Mouse (Mus musculus) lung, embryonic 15.5 days (tissue): ENCODE measurements at regions not wholly inside any gene's neighbourhood (a gene's known extent, or its start where the extent isn't known, plus 50 kb on each side); places are given as distances from the start of the nearest gene placed in this dataset.
A peak's percentile ranks its signal among the peaks of the same experiment; 100 is the strongest.

ENCODE experiments used
- ATAC-seq: fragments of 200-750 bp; cut with Nextera tagmentation; 2 replicates; pipeline ENCODE4 v1.8.0; 2017; ENCODE audit warnings: moderate number of reproducible peaks, borderline replicate concordance; ENCODE audit not compliant: low FRiP score, low TSS enrichment; ENCODE audit errors: extremely low read depth
- H3K27ac ChIP-seq: fragments of 300-500 bp; sonication (generic); 2 replicates; pipeline ENCODE4 v1.5.1; 2015; ENCODE audit warnings: moderate library complexity, mild to moderate bottlenecking, inconsistent platforms
- H3K27me3 ChIP-seq: fragments of 300-500 bp; sonication (generic); 2 replicates; pipeline ENCODE4 v1.6.1; 2015; ENCODE audit warnings: inconsistent platforms
- H3K36me3 ChIP-seq: fragments of 300-500 bp; sonication (generic); 2 replicates; pipeline ENCODE4 v1.6.1; 2015; ENCODE audit warnings: inconsistent platforms
- H3K4me1 ChIP-seq: fragments of 300-500 bp; sonication (generic); 2 replicates; pipeline ENCODE4 v1.6.1; 2015; ENCODE audit warnings: inconsistent platforms
- H3K4me2 ChIP-seq: fragments of 300-500 bp; sonication (generic); 2 replicates; pipeline ENCODE4 v1.6.1; 2015; ENCODE audit warnings: inconsistent platforms, mild to moderate bottlenecking, moderate library complexity
- H3K4me3 ChIP-seq: fragments of 300-500 bp; sonication (generic); 2 replicates; pipeline ENCODE4 v1.5.1; 2015; ENCODE audit warnings: mild to moderate bottlenecking, inconsistent platforms
- H3K9ac ChIP-seq: fragments of 300-500 bp; sonication (generic); 2 replicates; pipeline ENCODE4 v1.6.1; 2015; ENCODE audit warnings: inconsistent platforms
- H3K9me3 ChIP-seq: fragments of 300-500 bp; sonication (generic); 2 replicates; pipeline ENCODE4 v1.6.1; 2016; ENCODE audit warnings: inconsistent platforms
- WGBS: fragments of 180-500 bp; shearing (Covaris S2); methylation state at CpG from one replicate; pipeline ENCODE4 v1.1.7; 2015; 5-methylcytosine and 5-hydroxymethylcytosine counted together

GRCm38 (mm10) chr10:72393279-72394041 is 261.2 kb upstream of the Zwint start:
- 79% methylated on average over 12 of the region's 12 CpGs for WGBS

GRCm38 (mm10) chr10:72394367-72394766 is 260.3 kb upstream of the Zwint start:
- H3K27ac ChIP-seq = no peak overlapping the region
- H3K9ac ChIP-seq = no peak overlapping the region
- 93% methylated on average over 1 of the region's 1 CpGs for WGBS
- H3K36me3 ChIP-seq = no peaks in the 10 kb centered on the region
- no peak overlapping the region for H3K4me2 ChIP-seq
- no peak for ATAC-seq
- H3K4me1 ChIP-seq = no peaks in the 10 kb centered on the region
- H3K4me3 ChIP-seq = no peak overlapping the region
- no peaks in the 10 kb centered on the region for H3K9me3 ChIP-seq
- H3K27me3 ChIP-seq = no peaks in the 10 kb centered on the region

More at GRCm38 (mm10) chr10:72393279-72394041, 261.2 kb upstream of the Zwint start:
- no peak overlapping the region for H3K27ac ChIP-seq
- H3K4me1 ChIP-seq = no peaks in the 10 kb centered on the region
- H3K4me2 ChIP-seq = no peak overlapping the region
- no peak for ATAC-seq
- H3K36me3 ChIP-seq = no peaks in the 10 kb centered on the region
- no peaks in the 10 kb centered on the region for H3K9me3 ChIP-seq
- H3K9ac ChIP-seq = no peak overlapping the region
- H3K4me3 ChIP-seq = no peak overlapping the region
- H3K27me3 ChIP-seq = no peaks in the 10 kb centered on the region

- ATAC-seq = no peak
- no peak overlapping the region for H3K4me2 ChIP-seq
- H3K4me3 ChIP-seq = no peak overlapping the region
- H3K4me1 ChIP-seq = no peaks in the 10 kb centered on the region
- H3K9ac ChIP-seq = no peak overlapping the region
- no peaks in the 10 kb centered on the region for H3K36me3 ChIP-seq
- H3K27ac ChIP-seq = no peak overlapping the region
- H3K9me3 ChIP-seq = no peaks in the 10 kb centered on the region
- H3K27me3 ChIP-seq = no peaks in the 10 kb centered on the region
- WGBS = 55% methylated on average over 4 of the region's 4 CpGs
Measured at GRCm38 (mm10) chr10:72403290-72403689, 251.4 kb upstream of the Zwint start.

- Histone ChIP-seq H3K9me3 (no peaks in the 10 kb centered on the region), H3K4me1 (no peaks in the 10 kb centered on the region), H3K9ac (no peak overlapping the region), H3K27me3 (no peaks in the 10 kb centered on the region), H3K36me3 (no peaks in the 10 kb centered on the region), H3K4me2 (no peak overlapping the region), H3K4me3 (no peak overlapping the region), H3K27ac (no peak overlapping the region)
- 29% methylated on average over 3 of the region's 3 CpGs for WGBS
- no peak for ATAC-seq
Measured at GRCm38 (mm10) chr10:72410305-72410704, 244.3 kb upstream of the Zwint start.

- no peaks in the 10 kb centered on the region for H3K9me3 ChIP-seq
- H3K4me1 ChIP-seq = no peaks in the 10 kb centered on the region
- no peak for ATAC-seq
- no peaks in the 10 kb centered on the region for H3K36me3 ChIP-seq
- H3K27ac ChIP-seq = no peak overlapping the region
- H3K9ac ChIP-seq = no peak overlapping the region
- H3K27me3 ChIP-seq = no peaks in the 10 kb centered on the region
- 73% methylated on average over 6 of the region's 6 CpGs for WGBS
- H3K4me3 ChIP-seq = no peak overlapping the region
- no peak overlapping the region for H3K4me2 ChIP-seq
Measured at GRCm38 (mm10) chr10:72411670-72412069, 243.0 kb upstream of the Zwint start.

GRCm38 (mm10) chr10:72454629-72455028 is 200.0 kb upstream of the Zwint start:
- Histone ChIP-seq H3K9me3 (no peaks in the 10 kb centered on the region), H3K9ac (no peak overlapping the region), H3K4me3 (no peak overlapping the region), H3K36me3 (no peaks in the 10 kb centered on the region), H3K27me3 (no peaks in the 10 kb centered on the region), H3K27ac (no peak overlapping the region), H3K4me2 (no peak overlapping the region), H3K4me1 (no peaks in the 10 kb centered on the region)
- ATAC-seq = no peak
- WGBS = 85% methylated on average over 4 of the region's 4 CpGs

GRCm38 (mm10) chr10:72484315-72484714 is 170.3 kb upstream of the Zwint start:
- WGBS = 46% methylated on average over 3 of the region's 3 CpGs

GRCm38 (mm10) chr10:72532431-72532830 is 122.2 kb upstream of the Zwint start:
- Histone ChIP-seq H3K4me2 (no peak overlapping the region), H3K9ac (no peak overlapping the region), H3K4me3 (no peak overlapping the region), H3K27me3 (no peaks in the 10 kb centered on the region), H3K27ac (peak overlapping the region; percentile 6; the same call in 1 of the 2 replicates), H3K4me1 (no peaks in the 10 kb centered on the region), H3K36me3 (no peaks in the 10 kb centered on the region), H3K9me3 (no peaks in the 10 kb centered on the region)
- peak; percentile 11; the same call in 1 of the 2 replicates for ATAC-seq
- 24% methylated on average over 3 of the region's 3 CpGs for WGBS

More at GRCm38 (mm10) chr10:72484315-72484714, 170.3 kb upstream of the Zwint start:
- no peak overlapping the region for H3K9ac ChIP-seq
- H3K9me3 ChIP-seq = no peaks in the 10 kb centered on the region
- no peaks in the 10 kb centered on the region for H3K36me3 ChIP-seq
- H3K27me3 ChIP-seq = no peaks in the 10 kb centered on the region
- no peak overlapping the region for H3K4me3 ChIP-seq
- H3K27ac ChIP-seq = no peak overlapping the region
- H3K4me2 ChIP-seq = no peak overlapping the region
- H3K4me1 ChIP-seq = no peaks in the 10 kb centered on the region
- ATAC-seq = no peak

- Histone ChIP-seq H3K4me3 (no peak overlapping the region), H3K27me3 (no peaks in the 10 kb centered on the region), H3K36me3 (no peaks in the 10 kb centered on the region), H3K27ac (no peak overlapping the region), H3K4me2 (no peak overlapping the region), H3K9ac (no peak overlapping the region), H3K9me3 (no peaks in the 10 kb centered on the region), H3K4me1 (no peaks in the 10 kb centered on the region)
- no peak for ATAC-seq
- 88% methylated on average over 3 of the region's 3 CpGs for WGBS
Measured at GRCm38 (mm10) chr10:72533427-72533826, 121.2 kb upstream of the Zwint start.

GRCm38 (mm10) chr10:72533859-72534258 is 120.8 kb upstream of the Zwint start:
- Histone ChIP-seq H3K27me3 (no peaks in the 10 kb centered on the region), H3K9me3 (no peaks in the 10 kb centered on the region), H3K4me3 (no peak overlapping the region), H3K4me2 (no peak overlapping the region), H3K9ac (no peak overlapping the region), H3K4me1 (no peaks in the 10 kb centered on the region), H3K36me3 (no peaks in the 10 kb centered on the region), H3K27ac (no peak overlapping the region)
- WGBS = 84% methylated on average over 4 of the region's 4 CpGs
- no peak for ATAC-seq

- Histone ChIP-seq H3K36me3 (no peaks in the 10 kb centered on the region), H3K4me3 (no peak overlapping the region), H3K27me3 (no peaks in the 10 kb centered on the region), H3K9ac (no peak overlapping the region), H3K9me3 (no peaks in the 10 kb centered on the region), H3K4me1 (no peaks in the 10 kb centered on the region), H3K27ac (no peak overlapping the region), H3K4me2 (no peak overlapping the region)
- no peak for ATAC-seq
- 76% methylated on average over 1 of the region's 1 CpGs for WGBS
Measured at GRCm38 (mm10) chr10:72549564-72549963, 105.1 kb upstream of the Zwint start.

GRCm38 (mm10) chr10:72551561-72551960 is 103.1 kb upstream of the Zwint start:
- WGBS = 62% methylated on average over 7 of the region's 7 CpGs
- Histone ChIP-seq H3K9ac (no peak overlapping the region), H3K4me1 (no peaks in the 10 kb centered on the region), H3K4me3 (no peak overlapping the region), H3K9me3 (no peaks in the 10 kb centered on the region), H3K4me2 (no peak overlapping the region), H3K27me3 (no peaks in the 10 kb centered on the region), H3K36me3 (no peaks in the 10 kb centered on the region), H3K27ac (no peak overlapping the region)
- no peak for ATAC-seq
